Mouse (Mus musculus) cortical plate, adult 2 months (tissue): Measurements from ENCODE around the gene Fam222b.

Source experiments
- CTCF ChIP-seq: fragments of 200-500 bp; IDR thresholded peaks from 2 replicates; pipeline ENCODE4 v1.5.1; 2011; ENCODE audit warnings: mild to moderate bottlenecking, control low read depth, low read length; ENCODE audit not compliant: insufficient read depth; ENCODE audit errors: extremely low read depth
- POLR2A ChIP-seq: fragments of 200-500 bp; IDR thresholded peaks from 2 replicates; pipeline ENCODE4 v1.6.1; 2011; ENCODE audit warnings: mild to moderate bottlenecking, low read length, control low read depth; ENCODE audit not compliant: insufficient read depth; ENCODE audit errors: extremely low read depth

DNA sequence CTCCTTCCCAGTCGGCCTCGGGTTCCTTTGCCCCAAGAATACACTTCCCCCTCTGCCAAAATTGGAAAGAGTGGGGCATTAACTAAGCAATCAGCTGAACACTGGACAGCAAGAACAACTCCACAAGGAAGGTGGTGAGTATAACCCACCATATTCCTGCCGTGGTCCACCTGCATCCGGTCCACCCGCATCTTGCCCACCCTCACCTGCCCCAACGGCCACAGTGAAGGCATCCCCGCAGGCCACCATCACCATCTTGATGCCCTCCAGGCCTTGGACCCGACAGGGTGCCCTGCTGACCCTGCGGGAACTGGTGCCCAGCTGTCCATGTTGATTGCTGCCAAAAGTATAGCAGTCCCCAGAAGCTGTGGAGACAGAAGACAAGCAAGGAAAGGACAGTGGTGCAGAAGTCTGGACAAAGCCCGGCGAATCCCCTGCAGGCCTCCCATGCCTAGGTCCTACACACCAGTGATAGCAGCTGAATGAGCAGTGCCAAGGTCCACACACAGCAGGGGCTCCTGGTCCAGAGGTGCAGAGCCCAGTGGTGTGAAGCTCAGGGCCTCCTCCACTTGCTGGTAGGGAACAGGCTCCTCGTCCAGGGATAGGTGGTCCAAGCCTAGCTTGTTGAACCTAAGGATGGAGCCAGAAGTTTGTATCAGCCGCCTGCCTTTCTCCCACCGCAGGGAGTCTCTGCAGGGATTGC is 72.9 kb downstream of the Fam222b start:
- TF ChIP-seq CTCF (no peak), POLR2A (no peak)
